Mouse (Mus musculus) heart, embryonic 11.5 days (tissue): ENCODE results near the gene Hdac9. TPM values are rescaled to one million over a fixed set of nuclear protein-coding genes. Genes with fewer than 3 reads are reported as not detected.

Experiments
- ATAC-seq: fragments of 200-750 bp; cut with Nextera tagmentation; replicated peaks from 2 replicates; pipeline ENCODE4 v1.8.0; 2017; ENCODE audit warnings: moderate library complexity; ENCODE audit not compliant: insufficient number of reproducible peaks, low FRiP score, low TSS enrichment
- H3K27ac ChIP-seq: fragments of 300-500 bp; sonication (generic); 2 replicates; pipeline ENCODE4 v1.5.1; 2014; ENCODE audit warnings: mild to moderate bottlenecking, low read depth, low read length
- H3K27me3 ChIP-seq: fragments of 300-500 bp; sonication (generic); 2 replicates; pipeline ENCODE4 v1.6.1; 2014; ENCODE audit warnings: mild to moderate bottlenecking, low read length, mixed read lengths; ENCODE audit not compliant: control insufficient read depth, insufficient read depth
- H3K36me3 ChIP-seq: fragments of 300-500 bp; sonication (generic); 2 replicates; pipeline ENCODE4 v1.6.1; 2014; ENCODE audit warnings: mild to moderate bottlenecking, low read length, moderate library complexity, mixed read lengths; ENCODE audit not compliant: control insufficient read depth, insufficient read depth
- H3K4me1 ChIP-seq: fragments of 300-500 bp; sonication (generic); 2 replicates; pipeline ENCODE4 v1.6.1; 2014; ENCODE audit warnings: low read length; ENCODE audit not compliant: control insufficient read depth, insufficient read depth
- H3K4me2 ChIP-seq: fragments of 300-500 bp; sonication (generic); 2 replicates; pipeline ENCODE4 v1.6.1; 2014; ENCODE audit warnings: mild to moderate bottlenecking, moderate library complexity
- H3K4me3 ChIP-seq: fragments of 300-500 bp; sonication (generic); 2 replicates; pipeline ENCODE4 v1.5.1; 2014; ENCODE audit warnings: low read depth, low read length
- H3K9ac ChIP-seq: fragments of 300-500 bp; sonication (generic); 2 replicates; pipeline ENCODE4 v1.6.1; 2014; ENCODE audit warnings: mild to moderate bottlenecking, low read depth, low read length, moderate library complexity
- H3K9me3 ChIP-seq: fragments of 300-500 bp; sonication (generic); replicated peaks from 2 replicates; pipeline ENCODE4 v1.6.1; 2016; ENCODE audit warnings: low read length; ENCODE audit not compliant: control insufficient read depth
- WGBS: fragments of 180-500 bp; shearing (Covaris S2); extraction: QIAGEN DNeasy Blood & Tissue Kit; methylation state at CpG from one replicate; pipeline ENCODE4 v1.1.7; 2014; ENCODE audit not compliant: insufficient replicate concordance; 5-methylcytosine and 5-hydroxymethylcytosine counted together
- polyA plus RNA-seq: library from polyadenylated mRNA; unstranded; fragments of >200 nt; fragmentation: Nextera tagmentation; extraction: Ambion mirVana; gene quantifications from 2 replicates; pipeline ENCODE4 v1.2.1, GENCODE M21; 2014

Hdac9 gene
- polyA plus RNA-seq, 1 experiment from 2014 or later: 29.3 TPM

- no peak for ATAC-seq
- Histone ChIP-seq H3K36me3 (no peaks in the 10 kb centered on the region), H3K27me3 (no peaks in the 10 kb centered on the region), H3K9me3 (no peaks in the 10 kb centered on the region), H3K9ac (no peak overlapping the region), H3K4me2 (no peak overlapping the region), H3K4me1 (no peaks in the 10 kb centered on the region), H3K4me3 (no peak overlapping the region), H3K27ac (no peak overlapping the region)
- 51% methylated on average over 3 of the region's 3 CpGs for WGBS
These were observed 704.7 kb downstream of the Hdac9 start for GRCm38 (mm10) chr12:34212162-34212561.

- Histone ChIP-seq H3K4me2 (no peak overlapping the region), H3K27ac (no peak overlapping the region), H3K4me3 (no peak overlapping the region), H3K27me3 (no peaks in the 10 kb centered on the region), H3K9ac (no peak overlapping the region), H3K36me3 (no peaks in the 10 kb centered on the region), H3K4me1 (no peaks in the 10 kb centered on the region), H3K9me3 (no peaks in the 10 kb centered on the region)
- 79% methylated on average over 3 of the region's 3 CpGs for WGBS
- ATAC-seq: no peak
These were observed 715.4 kb downstream of the Hdac9 start for GRCm38 (mm10) chr12:34201471-34201870.

- no peaks in the 10 kb centered on the region for H3K4me1 ChIP-seq
- no peak overlapping the region for H3K27ac ChIP-seq
- no peaks in the 10 kb centered on the region for H3K27me3 ChIP-seq
- H3K4me3 ChIP-seq: no peak overlapping the region
- no peaks in the 10 kb centered on the region for H3K9me3 ChIP-seq
- no peak overlapping the region for H3K4me2 ChIP-seq
- ATAC-seq: no peak
- no peaks in the 10 kb centered on the region for H3K36me3 ChIP-seq
- WGBS: 49% methylated on average over 4 of the region's 4 CpGs
- no peak overlapping the region for H3K9ac ChIP-seq
These were observed 716.9 kb downstream of the Hdac9 start for GRCm38 (mm10) chr12:34200030-34200446.

GRCm38 (mm10) chr12:34195155-34195828 lies 721.6 kb downstream of the Hdac9 start:
- H3K4me1 ChIP-seq: no peaks in the 10 kb centered on the region
- H3K9ac ChIP-seq: no peak overlapping the region
- H3K27me3 ChIP-seq: no peaks in the 10 kb centered on the region
- no peaks in the 10 kb centered on the region for H3K36me3 ChIP-seq
- no peak overlapping the region for H3K27ac ChIP-seq
- no peaks in the 10 kb centered on the region for H3K9me3 ChIP-seq
- no peak for ATAC-seq
- no peak overlapping the region for H3K4me2 ChIP-seq
- H3K4me3 ChIP-seq: no peak overlapping the region

- 87% methylated on average over 4 of the region's 4 CpGs for WGBS
- no peaks in the 10 kb centered on the region for H3K9me3 ChIP-seq
These were observed 722.8 kb downstream of the Hdac9 start for GRCm38 (mm10) chr12:34194116-34194515.

GRCm38 (mm10) chr12:34191246-34191645 lies 725.6 kb downstream of the Hdac9 start:
- Histone ChIP-seq H3K4me2 (no peak overlapping the region), H3K4me1 (no peaks in the 10 kb centered on the region), H3K27ac (no peak overlapping the region), H3K4me3 (no peak overlapping the region), H3K9me3 (no peaks in the 10 kb centered on the region), H3K27me3 (no peaks in the 10 kb centered on the region), H3K36me3 (no peaks in the 10 kb centered on the region), H3K9ac (no peak overlapping the region)
- 79% methylated on average over 1 of the region's 1 CpGs for WGBS
- no peak for ATAC-seq

More at GRCm38 (mm10) chr12:34194116-34194515, 722.8 kb downstream of the Hdac9 start:
- Histone ChIP-seq H3K4me2 (no peak overlapping the region), H3K27me3 (no peaks in the 10 kb centered on the region), H3K9ac (no peak overlapping the region), H3K4me3 (no peak overlapping the region), H3K36me3 (no peaks in the 10 kb centered on the region), H3K27ac (no peak overlapping the region), H3K4me1 (no peaks in the 10 kb centered on the region)
- ATAC-seq: no peak

GRCm38 (mm10) chr12:34178931-34179330 lies 738.0 kb downstream of the Hdac9 start:
- Histone ChIP-seq H3K4me3 (no peak overlapping the region), H3K9me3 (no peaks in the 10 kb centered on the region), H3K27ac (no peak overlapping the region), H3K4me2 (no peak overlapping the region), H3K27me3 (no peaks in the 10 kb centered on the region), H3K4me1 (no peaks in the 10 kb centered on the region), H3K36me3 (no peaks in the 10 kb centered on the region), H3K9ac (no peak overlapping the region)
- WGBS: 73% methylated on average over 4 of the region's 4 CpGs
- no peak for ATAC-seq

GRCm38 (mm10) chr12:34176790-34177189 lies 740.1 kb downstream of the Hdac9 start:
- no peak for ATAC-seq
- H3K4me1 ChIP-seq: no peaks in the 10 kb centered on the region
- no peaks in the 10 kb centered on the region for H3K27me3 ChIP-seq
- H3K27ac ChIP-seq: no peak overlapping the region
- no peak overlapping the region for H3K9ac ChIP-seq
- H3K4me3 ChIP-seq: no peak overlapping the region
- H3K9me3 ChIP-seq: no peaks in the 10 kb centered on the region
- WGBS: 88% methylated on average over 3 of the region's 3 CpGs
- H3K36me3 ChIP-seq: no peaks in the 10 kb centered on the region
- no peak overlapping the region for H3K4me2 ChIP-seq

- H3K4me1 ChIP-seq: no peaks in the 10 kb centered on the region
- no peak for ATAC-seq
- 79% methylated on average over 1 of the region's 1 CpGs for WGBS
These were observed 743.9 kb downstream of the Hdac9 start for GRCm38 (mm10) chr12:34173036-34173435.

More at GRCm38 (mm10) chr12:34173036-34173435, 743.9 kb downstream of the Hdac9 start:
- no peaks in the 10 kb centered on the region for H3K9me3 ChIP-seq
- H3K4me2 ChIP-seq: no peak overlapping the region
- H3K27me3 ChIP-seq: no peaks in the 10 kb centered on the region
- no peak overlapping the region for H3K4me3 ChIP-seq
- no peaks in the 10 kb centered on the region for H3K36me3 ChIP-seq
- no peak overlapping the region for H3K27ac ChIP-seq
- H3K9ac ChIP-seq: no peak overlapping the region
